Mouse (Mus musculus) cerebellum, adult (tissue): ENCODE measurements at regions not wholly inside any gene's neighbourhood (a gene's known extent, or its start where the extent isn't known, plus 50 kb on each side); places are given as distances from the start of the nearest gene placed in this dataset.

Source experiments
- ATAC-seq: cut with Nextera tagmentation; 2 replicates; pipeline ENCODE4 v1.9.2; 2017; ENCODE audit warnings: mild to moderate bottlenecking, moderate library complexity, mixed read lengths; ENCODE audit not compliant: insufficient number of reproducible peaks, low FRiP score, low TSS enrichment

DNA sequence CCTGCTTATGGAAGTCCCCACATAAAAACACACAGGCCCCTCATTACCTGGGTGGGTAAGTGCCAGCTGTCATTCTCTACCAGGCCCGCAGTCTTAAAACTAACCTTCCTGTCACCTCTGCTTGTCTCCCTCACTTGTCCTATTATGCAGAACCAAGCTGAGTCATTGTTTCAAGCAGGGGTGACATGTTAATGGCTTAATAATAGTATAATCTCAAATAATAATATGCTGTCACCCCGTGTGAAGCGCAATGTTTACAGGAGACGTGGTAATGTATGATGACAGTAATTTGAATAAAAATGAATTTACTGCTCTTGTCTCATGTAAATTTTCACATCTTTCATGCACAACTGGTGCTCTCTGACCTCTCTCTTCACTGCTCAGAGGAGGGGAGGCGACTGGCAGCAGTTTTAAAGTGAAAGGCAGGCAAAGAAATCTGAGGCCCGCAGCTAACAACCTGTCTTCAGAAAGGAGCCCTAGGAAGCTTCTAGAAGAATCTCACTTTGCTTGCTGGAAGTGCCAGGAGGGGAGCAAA, 357.2 kb upstream of the Mki67 start:
- ATAC-seq, result no peak

DNA sequence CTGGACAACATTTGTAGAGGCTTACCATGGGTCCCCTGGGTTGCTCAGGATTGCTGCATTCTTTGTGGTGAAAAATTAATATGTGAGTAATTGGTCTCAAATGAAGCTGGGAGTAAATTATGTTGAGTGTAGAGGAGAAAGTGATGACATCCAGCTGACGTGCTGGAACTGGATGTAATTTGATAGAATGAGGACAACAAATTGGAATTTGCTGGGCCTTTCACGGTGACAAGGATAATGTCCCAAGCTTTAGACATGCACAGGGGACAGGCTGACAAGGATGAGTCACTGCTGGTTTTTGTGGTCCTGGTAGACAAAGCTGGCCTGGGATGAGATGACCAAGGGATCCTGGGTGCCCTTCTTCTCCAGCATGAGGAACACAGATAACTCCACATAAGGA, 357.9 kb upstream of the Mki67 start:
- ATAC-seq, result no peak

DNA sequence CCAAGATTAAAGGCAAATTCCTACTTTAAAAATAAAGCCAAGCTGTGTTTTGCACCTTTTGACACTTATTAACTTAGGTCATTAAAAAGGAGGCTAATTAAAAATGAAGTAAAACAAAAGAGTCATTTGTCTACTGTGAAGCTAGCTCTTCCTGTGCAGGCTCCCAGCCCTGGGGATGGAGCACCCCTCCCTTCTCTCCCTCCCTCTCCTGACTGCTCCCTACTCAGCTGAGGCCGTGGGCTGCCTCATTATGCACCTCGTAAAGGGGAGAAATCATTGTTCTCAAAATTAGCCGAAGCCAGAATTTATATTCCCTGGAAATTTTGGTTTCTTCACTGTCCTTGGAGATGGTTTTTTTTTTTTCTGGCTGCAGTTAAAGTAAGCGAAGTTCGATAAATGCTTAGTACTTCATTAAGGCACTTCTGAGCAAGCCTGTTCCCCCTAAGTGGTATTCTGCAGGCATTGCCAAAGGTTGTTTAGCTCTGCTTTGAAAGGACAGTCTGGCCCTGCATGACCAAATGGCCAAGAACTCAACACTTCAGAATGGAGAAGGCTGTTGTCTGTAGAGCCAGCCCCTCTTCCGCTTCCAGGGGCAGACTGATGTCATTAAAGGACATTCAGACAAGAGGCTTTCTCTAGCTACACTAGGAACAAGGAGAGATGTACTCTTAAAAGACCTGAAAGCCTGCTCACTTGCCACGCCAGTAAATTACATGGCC, 365.5 kb upstream of the Mki67 start:
- ATAC-seq, result no peak

DNA sequence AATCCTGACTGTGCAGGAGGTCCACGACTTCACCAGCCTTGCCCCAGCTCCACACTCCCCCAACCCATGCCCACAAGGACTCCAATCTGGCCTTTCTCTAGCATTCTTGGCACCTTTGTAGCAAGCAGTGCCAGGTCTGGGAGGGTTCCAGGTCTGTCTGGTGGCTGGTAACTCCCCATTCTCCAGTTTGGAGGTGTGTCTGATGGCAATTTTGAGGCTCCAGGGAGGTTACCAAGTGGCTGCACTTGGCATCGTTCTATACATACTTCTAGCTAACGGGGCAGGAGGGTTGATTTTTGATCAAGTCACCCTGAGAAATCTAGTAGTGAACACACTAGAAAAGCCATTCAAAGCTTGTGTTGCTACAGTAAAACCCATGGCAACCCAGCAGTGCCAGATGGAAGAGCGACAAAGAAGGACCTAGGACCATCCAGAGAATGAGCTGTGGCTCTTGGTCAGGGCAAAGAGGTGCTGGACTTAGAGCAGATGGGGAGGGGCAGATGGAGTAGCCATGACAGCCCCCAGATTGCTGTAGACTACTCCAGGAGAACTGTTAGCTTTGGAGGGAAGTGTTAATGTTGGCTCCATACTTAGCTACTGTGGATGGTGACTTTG, 366.2 kb upstream of the Mki67 start:
- no peak for ATAC-seq

DNA sequence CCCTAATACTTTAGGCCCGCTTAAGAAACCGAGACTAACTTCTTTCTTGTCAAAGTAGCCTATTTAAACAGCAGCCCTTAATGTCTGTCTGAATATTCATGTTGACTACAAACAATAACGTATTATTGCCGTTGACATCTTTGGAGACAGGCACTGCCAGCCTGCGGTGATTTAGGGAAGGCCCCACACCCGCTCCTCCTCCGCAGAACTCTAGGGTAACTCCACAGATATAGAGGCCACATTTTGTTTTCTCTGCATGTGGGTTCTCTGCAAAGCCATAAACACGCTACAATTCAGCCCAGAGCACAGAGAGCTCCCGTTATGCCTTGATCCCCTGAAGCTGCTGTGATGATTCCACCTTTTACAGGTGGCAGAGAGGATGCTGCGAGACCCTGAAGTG, 366.8 kb upstream of the Mki67 start:
- no peak for ATAC-seq

DNA sequence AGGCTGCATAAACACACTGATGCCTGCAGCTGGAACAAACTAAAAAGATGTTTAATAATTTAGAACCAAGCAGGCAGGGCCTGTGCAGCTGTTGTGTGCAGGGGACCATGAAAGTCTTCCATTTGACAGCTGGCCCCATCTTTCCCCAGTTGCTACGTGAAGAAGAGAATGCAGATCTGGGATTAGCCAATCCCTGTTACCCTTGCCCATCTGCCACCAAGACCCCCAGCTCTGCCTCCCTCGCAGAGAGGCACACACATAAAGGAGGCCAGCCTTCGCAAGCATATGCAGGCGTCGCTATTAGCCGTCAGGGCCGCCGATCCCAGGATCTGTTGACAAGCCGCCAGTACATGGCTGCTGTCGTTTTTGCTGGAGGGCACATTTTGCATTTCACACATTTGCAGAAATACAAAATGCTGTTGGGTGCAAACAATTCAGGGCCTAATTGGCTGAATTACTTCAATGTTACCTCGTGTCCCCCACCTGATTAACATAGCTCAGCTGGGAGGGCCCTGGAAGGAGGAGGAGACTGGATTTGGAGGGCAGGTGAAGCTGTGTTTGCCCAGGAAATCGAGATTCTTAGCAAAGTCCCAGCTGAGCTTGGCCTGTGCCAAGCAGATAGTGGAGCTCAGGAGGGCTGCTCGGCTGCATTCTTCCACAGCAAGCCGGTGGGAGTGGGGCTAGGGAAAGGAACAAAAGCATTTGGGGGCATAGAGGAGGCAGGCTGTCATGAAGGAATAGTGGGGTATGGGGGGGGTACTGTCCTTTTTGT, 367.6 kb upstream of the Mki67 start:
- ATAC-seq, result no peak

DNA sequence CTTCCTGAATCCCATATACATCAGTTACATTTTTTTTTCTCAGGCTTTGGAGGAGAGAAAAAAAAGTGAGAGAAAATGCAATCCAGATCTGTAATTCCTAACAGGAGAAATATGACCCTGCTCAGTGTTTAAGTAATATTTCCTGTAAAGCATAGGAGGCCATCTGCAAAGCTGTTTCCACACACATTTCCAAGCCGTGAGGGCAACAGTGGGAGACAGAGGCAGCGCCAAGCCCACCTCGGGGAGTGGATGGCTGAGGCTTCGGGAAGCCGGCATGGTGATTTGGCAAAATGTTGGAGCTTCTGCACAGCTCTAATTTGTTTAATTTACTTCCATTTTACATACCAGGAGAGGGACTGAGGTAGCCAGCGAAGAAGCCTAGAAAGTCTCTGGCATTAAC, 372.6 kb upstream of the Mki67 start:
- ATAC-seq, result no peak

DNA sequence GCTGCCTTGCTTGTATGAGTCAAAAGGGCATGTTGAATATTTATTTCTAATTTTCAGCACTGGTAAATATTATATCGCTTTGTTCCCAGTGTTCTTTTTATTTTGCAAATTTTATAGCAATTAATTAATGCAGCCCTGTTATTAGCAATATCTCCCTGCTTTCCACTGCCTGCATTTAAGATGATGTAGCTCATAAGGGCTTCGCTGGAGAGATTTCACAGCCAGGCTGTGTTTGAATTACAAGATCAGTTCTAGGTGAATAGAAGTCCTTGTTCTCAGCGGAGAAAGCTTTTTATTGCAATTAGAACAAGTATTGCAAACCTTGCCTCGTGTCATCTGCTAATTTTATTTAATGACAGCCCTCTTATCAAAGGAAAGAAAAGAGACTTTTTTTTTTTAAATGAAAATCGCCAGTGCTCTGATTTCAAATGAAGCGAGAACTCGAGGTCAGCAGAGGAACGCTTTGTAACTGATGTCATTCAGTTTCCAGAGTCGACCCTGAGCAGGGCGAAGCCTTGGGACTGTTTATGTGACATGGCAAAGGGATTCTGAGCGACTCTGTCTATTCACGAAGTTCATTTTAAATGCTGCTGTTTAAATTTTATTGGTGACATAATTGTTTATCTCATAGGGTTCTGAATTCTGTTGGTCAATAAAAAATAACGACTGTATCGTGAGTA, 378.7 kb upstream of the Mki67 start:
- ATAC-seq, result no peak

DNA sequence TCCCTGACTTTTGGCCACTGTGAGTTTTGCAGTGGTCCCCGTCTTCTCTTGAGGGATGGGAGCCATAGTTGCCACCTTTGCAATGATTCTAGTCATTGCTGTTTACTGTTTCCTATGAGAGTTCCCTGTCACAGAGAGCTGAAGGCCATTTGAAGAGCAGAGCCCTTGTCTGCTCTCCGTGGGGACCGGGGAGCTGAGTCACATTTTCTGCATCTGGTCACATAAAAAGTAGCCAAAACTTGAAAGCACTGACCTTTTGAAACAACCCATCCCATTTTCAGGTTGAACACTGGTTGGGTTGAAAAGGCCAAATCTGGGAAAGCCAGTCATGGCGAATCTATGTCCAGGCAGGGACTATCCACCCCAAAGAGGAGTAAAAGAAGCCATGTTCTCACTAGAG, 387.9 kb upstream of the Mki67 start:
- ATAC-seq, result no peak

DNA sequence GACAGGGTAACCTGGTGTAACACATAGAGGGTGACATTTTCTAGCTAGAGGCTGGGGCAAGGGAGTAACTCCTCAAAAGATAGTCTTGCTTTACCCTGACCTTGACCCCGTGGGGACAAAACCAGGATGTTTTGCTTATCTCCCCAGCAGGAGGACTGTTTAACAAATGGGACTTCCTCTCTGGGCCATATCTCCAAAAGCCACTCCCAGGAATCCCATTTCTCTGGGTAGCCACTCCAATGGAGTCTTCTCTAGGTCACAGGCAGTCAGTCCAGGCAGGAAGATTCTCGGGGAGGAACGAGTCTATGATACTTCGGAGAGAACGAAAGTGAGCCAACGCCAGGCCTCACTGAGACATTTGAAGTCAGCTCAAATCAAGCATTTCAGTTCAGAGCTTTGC, 396.0 kb upstream of the Mki67 start:
- no peak for ATAC-seq

DNA sequence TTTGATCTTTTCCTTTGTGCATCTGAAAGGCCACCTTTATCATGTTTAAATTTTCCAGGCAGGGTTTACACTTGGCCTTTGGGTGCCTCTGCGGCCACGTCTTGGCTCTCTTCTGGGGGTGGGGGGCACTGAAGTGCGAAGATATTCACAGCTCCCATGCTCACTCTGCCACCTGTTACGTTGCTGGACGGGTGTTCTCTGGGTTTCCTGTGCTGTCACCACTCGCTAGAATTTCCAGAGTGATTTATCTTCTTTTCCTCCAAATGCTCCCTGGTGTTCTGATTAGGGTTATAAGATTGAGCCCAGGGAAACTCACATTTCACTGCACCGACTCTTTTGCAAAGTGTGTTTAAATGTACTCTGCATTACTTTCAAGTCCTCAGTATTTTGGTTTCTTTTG, 404.8 kb upstream of the Mki67 start:
- ATAC-seq, result no peak

DNA sequence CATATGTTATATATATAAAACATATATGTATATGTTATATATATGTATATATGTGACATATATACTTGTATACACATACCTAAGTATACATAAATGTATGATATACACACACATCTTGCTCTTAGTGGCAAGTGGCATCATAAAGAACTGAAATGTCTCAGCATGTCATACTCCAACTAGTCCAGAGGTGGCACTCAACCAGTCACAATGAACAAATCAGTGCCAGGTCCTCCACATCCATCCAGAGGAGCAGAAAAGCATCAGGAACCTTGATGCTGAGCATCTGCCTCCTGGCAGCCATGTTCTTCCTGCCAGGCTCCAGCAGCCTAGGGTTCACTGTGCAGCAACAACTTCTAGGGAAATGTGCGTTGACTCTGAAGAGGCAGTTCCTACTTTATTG, 405.2 kb upstream of the Mki67 start:
- no peak for ATAC-seq

DNA sequence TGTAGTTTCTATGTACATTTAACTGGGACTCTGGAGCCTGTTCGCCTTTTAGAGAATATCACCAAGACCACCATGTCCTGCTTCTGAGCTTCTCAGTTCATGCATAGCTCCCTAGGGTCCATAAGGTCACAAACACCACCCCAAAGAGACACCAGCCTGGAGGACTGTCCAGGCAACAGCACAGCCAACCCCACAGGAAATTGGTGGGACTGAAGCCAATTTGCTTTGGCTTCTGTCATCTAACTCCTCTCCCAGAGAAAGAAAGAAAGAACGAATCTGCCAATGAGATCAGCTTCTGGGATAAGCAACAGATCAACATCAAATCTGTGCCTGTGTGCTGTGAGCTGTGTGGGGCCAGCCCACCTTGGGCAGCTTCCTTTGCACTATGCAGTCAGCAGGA, 408.6 kb upstream of the Mki67 start:
- ATAC-seq, result no peak

DNA sequence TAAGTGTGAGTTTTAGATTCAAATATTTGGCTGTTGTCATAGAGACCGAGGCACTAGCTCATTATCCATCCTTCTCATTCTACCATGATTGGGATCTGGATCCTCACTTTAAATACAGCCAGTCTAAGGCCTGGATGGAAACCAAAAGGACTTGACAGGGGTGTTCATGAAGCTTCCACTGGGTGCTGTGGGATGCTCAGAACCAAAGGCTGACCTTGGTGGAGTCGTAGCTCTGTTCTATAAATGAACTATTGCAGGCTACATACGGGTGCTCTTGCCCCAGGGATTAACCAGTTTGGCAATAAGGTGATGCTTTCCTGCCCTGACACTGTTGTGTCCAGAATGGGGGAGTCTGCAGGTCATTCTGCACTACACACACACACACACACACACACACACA, 410.2 kb upstream of the Mki67 start:
- ATAC-seq, result no peak

DNA sequence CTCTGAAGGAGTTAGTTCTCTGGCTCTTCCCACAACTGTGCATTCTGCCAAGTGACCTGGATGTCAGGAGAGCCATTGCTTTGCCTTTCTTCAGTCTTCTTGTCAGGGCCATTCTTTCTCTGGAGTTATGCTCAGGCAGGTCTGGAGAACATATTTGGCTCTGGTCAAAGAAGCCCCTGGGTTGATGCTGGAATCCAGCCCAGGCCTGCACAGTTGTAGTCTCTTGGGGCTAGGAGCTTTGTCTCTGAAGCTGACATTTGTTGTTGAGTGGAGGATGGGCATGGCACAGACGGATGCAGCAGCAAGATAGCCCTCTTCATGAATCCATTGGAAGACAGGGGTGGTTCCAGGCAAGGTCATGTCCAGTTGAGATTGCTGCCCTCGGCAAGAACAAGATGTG, 411.4 kb upstream of the Mki67 start:
- ATAC-seq, result no peak

DNA sequence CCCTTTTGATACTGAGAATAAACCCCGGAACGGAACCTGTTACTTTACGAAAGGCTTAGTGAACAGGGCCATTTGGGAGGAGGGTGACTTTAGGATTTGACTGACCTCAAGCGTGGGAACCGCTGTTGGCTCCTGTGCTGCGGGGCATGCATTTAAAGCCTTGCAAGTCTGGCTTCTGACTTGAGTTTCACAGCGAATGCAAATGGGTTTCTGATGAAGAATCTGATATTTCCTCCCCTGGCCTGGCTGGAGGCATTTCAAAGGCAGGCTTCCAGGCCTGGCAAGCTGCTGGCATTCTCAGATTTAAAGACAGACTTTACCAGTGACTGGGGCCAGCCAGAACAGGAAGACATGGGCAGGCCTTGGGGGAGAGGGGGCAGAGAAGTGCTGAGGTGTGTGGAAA, 413.6 kb upstream of the Mki67 start:
- no peak for ATAC-seq

DNA sequence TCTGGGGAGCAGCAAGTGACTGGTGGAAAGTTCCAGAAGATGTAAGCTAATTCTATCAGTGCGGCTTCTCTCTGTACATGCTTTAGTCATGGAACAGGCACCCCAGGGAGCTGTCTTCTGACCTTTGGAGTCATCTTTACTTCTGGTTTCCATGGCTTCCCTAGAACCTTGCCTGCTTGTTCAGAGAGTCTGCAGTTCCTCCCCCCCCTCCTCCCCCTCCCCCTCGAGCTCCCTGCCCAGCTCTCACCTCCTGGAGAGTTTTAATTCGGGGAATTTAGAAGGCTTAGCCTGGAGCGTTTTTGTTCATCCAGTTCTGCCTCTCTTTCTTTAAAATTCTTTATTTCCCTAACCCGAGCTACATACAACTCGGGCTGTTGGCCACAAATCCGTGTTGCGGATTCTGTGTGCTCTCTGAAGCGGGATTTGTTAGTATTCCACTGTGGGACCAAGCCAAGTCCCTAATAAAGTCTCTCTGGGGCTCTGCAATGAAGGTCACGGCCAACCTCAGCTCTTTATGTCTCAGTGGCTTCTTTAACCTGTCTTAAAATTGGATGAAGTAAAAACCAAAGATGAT, 414.6 kb upstream of the Mki67 start:
- ATAC-seq, result no peak

DNA sequence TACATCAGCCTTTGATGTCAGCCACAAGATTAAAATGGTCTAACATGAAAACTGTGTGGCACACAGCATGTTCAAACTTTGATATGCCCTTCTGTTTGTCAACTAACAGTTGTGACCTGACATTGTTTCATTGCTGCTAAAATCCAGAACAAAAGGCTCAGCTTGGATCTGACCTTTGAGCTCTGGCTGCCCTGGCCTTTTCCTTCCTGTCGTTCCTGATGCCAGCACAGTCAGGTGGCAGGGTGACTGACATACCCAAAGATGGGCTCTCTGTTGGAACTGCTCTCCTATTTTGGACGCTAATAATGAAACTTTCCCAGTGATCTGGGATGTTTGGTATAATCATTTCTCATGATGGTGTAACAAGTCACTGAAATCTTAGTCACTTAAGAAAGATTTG, 416.8 kb upstream of the Mki67 start:
- ATAC-seq, result no peak

DNA sequence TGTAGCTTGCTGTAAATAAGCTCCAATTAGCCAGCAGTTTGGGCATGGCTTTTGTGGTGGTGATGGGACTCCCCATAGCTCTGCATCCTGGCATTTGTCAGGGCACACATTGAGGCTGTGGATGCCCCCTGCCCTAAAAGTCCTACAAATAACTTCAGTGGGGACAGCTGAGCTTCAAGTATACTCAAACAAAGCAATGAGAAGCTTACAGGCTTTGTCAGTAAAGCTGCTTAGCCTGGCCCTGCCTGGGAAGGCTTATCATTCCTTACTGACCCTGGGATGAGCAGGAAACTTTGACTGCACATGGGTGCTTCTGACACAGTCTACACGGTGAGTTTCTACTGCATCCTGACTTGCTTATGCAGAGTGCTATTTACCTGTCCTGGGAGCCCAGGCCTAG, 420.5 kb upstream of the Mki67 start:
- ATAC-seq, result no peak

DNA sequence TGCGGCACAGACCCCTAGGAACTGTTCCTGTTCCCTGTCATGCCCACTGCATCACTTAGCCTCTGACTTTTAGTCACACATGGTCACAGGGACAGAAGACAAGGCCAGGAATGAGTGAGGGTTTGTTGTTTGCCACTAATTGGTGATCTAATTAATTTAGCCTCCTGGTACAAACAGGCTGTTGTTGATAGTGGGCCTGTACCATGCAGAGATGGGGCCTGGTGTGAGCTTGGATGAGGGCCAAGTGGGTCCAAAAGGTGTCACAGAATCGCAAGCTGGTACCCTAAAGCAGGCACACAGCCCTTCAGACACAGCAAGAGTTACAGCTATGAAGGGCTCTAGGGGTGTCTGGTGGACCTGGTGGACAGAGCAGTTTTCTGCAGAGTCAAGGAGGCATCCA, 421.2 kb upstream of the Mki67 start:
- ATAC-seq, result no peak
